Mouse (Mus musculus) heart, embryonic 10.5 days (tissue): Measurements from ENCODE around the gene Rnf151. TPM values are rescaled to one million over a fixed set of nuclear protein-coding genes. Genes with fewer than 3 reads are reported as not detected.

ENCODE experiments used
- DNase-seq: peaks from one replicate; pipeline ENCODE4 v3.0.0-alpha.2; 2017; ENCODE audit warnings: low spot score
- H3K27ac ChIP-seq: fragments of 300-500 bp; sonication (generic); 2 replicates; pipeline ENCODE4 v1.5.1; 2016; ENCODE audit warnings: mild to moderate bottlenecking
- H3K27me3 ChIP-seq: fragments of 300-500 bp; sonication (generic); 2 replicates; pipeline ENCODE4 v1.6.1; 2016; ENCODE audit warnings: mild to moderate bottlenecking; ENCODE audit not compliant: poor library complexity, insufficient read depth, severe bottlenecking
- H3K36me3 ChIP-seq: fragments of 300-500 bp; sonication (generic); 2 replicates; pipeline ENCODE4 v1.6.1; 2016; ENCODE audit warnings: mild to moderate bottlenecking, moderate library complexity
- H3K4me1 ChIP-seq: fragments of 300-500 bp; sonication (generic); 2 replicates; pipeline ENCODE4 v1.6.1; 2016; ENCODE audit warnings: mild to moderate bottlenecking
- H3K4me3 ChIP-seq: fragments of 300-500 bp; sonication (generic); 2 replicates; pipeline ENCODE4 v1.5.1; 2016; ENCODE audit warnings: mild to moderate bottlenecking, moderate library complexity
- H3K9me3 ChIP-seq: fragments of 300-500 bp; sonication (generic); 2 replicates; pipeline ENCODE4 v1.6.1; 2016; ENCODE audit warnings: mild to moderate bottlenecking, moderate library complexity
- WGBS: fragments of 180-500 bp; shearing (Covaris S2); methylation state at CpG from one replicate; pipeline ENCODE4 v1.1.7; 2016; 5-methylcytosine and 5-hydroxymethylcytosine counted together
- polyA plus RNA-seq: library from polyadenylated mRNA; unstranded; fragments of >200 nt; fragmentation: Nextera tagmentation; extraction: Ambion mirVana; gene quantifications from 2 replicates; pipeline ENCODE4 v1.2.1, GENCODE M21; 2016

Rnf151 gene
- polyA plus RNA-seq, 1 experiment from 2014 or later: 0.33 TPM

- peaks cover 13% of the 10 kb centered on the region for H3K4me1 ChIP-seq
- H3K4me3 ChIP-seq: no peak overlapping the region
Measured at GRCm38 (mm10) chr17:24708646-24709045, 9.2 kb downstream of the Rnf151 start.

GRCm38 (mm10) chr17:24707801-24708425 lies 9.9 kb downstream of the Rnf151 start:
- peaks cover 22% of the 10 kb centered on the region for H3K36me3 ChIP-seq
- H3K27me3 ChIP-seq: no peaks in the 10 kb centered on the region
- H3K9me3 ChIP-seq: no peaks in the 10 kb centered on the region
- peak overlapping the region; percentile 72 for H3K4me3 ChIP-seq
- no peak for DNase-seq
- WGBS: 8% methylated on average over 24 of the region's 24 CpGs
- H3K27ac ChIP-seq: peak overlapping the region; percentile 87
- H3K4me1 ChIP-seq: peaks cover 13% of the 10 kb centered on the region

More at GRCm38 (mm10) chr17:24708646-24709045, 9.2 kb downstream of the Rnf151 start:
- Histone ChIP-seq H3K27ac (no peak overlapping the region), H3K27me3 (no peaks in the 10 kb centered on the region), H3K9me3 (no peaks in the 10 kb centered on the region), H3K36me3 (peaks cover 19% of the 10 kb centered on the region)
- WGBS: 35% methylated on average over 2 of the region's 2 CpGs
- no peak for DNase-seq

- WGBS: 3% methylated on average over 32 of the region's 32 CpGs
- Histone ChIP-seq H3K4me3 (peak within 1 kb of the TSS; percentile 72), H3K4me1 (peaks cover 13% of the 10 kb centered on the region), H3K36me3 (peaks cover 29% of the 10 kb centered on the region), H3K27ac (peak within 1 kb of the TSS; percentile 87), H3K9me3 (no peaks in the 10 kb centered on the region), H3K27me3 (no peaks in the 10 kb centered on the region)
- DNase-seq: peak; percentile 95
Measured at GRCm38 (mm10) chr17:24706982-24707800, 10.7 kb downstream of the Rnf151 start, which contains the start of gene Tbl3. TSS of gene Tbl3 (minus strand) at chr17:24707660.

- peaks cover 43% of the 10 kb centered on the region for H3K36me3 ChIP-seq
- DNase-seq: no peak
- no peaks in the 10 kb centered on the region for H3K27me3 ChIP-seq
- H3K4me3 ChIP-seq: no peak overlapping the region; the same call in 1 of the 2 replicates
- WGBS: 93% methylated on average over 3 of the region's 3 CpGs
- H3K27ac ChIP-seq: no peak overlapping the region
- peaks cover 13% of the 10 kb centered on the region for H3K4me1 ChIP-seq
- H3K9me3 ChIP-seq: no peaks in the 10 kb centered on the region
Measured at GRCm38 (mm10) chr17:24705821-24706220, 12.0 kb downstream of the Rnf151 start.

DNA sequence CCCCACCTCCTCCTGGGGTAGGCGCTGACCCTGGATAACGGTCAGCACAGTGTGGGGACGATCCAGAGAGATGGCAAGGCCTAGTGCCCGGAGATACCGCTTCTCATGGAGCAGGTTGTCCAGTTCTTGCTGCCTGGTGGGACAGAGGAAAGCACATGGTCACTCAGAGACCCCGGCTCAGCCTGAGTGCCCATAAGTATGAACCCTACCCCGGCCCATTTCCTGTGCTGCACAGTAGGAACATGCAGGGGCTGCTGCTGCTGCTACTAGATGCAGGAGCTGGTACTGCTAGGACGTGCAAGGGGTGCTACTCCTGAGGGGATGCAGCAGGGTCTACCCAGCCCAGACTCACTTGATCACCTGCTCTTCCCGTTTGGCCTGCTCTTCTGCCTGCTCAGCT lies 16.6 kb downstream of the Rnf151 start:
- DNase-seq: no peak
- 87% methylated on average over 9 of the region's 9 CpGs for WGBS
- Histone ChIP-seq H3K9me3 (no peaks in the 10 kb centered on the region), H3K4me3 (no peak overlapping the region), H3K4me1 (peaks cover 16% of the 10 kb centered on the region), H3K27ac (no peak overlapping the region), H3K27me3 (0 out of 2 replicates have a peak, but pooled peaks cover 7% of the 10 kb centered on the region), H3K36me3 (peaks cover 58% of the 10 kb centered on the region)

DNA sequence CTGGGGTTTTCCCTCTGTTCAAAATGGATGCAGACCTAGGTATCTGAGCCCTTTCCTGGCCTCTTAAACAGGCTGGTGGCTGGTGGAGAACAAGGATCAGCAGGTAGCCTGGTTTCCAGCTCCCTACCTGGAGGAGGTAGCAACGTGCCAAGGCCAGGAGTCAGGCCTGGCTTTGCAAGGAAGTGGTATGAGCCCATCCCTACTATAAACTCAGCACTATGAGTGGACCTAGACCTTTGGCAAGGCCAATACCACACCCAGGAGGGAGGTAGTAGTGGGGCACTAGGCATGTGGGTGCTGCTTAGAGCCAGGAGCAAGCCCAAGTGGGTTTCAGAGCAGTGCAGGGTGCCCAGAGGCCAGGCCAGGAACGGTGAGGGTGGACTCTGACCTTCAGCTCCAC lies 18.4 kb downstream of the Rnf151 start:
- 89% methylated on average over 2 of the region's 2 CpGs for WGBS
- H3K27ac ChIP-seq: no peak overlapping the region
- H3K4me3 ChIP-seq: no peak overlapping the region
- H3K9me3 ChIP-seq: no peaks in the 10 kb centered on the region
- DNase-seq: no peak
- H3K36me3 ChIP-seq: peaks cover 47% of the 10 kb centered on the region
- H3K4me1 ChIP-seq: peaks cover 20% of the 10 kb centered on the region
- 0 out of 2 replicates have a peak, but pooled peaks cover 7% of the 10 kb centered on the region for H3K27me3 ChIP-seq

- Histone ChIP-seq H3K9me3 (no peaks in the 10 kb centered on the region), H3K27ac (no peak overlapping the region), H3K4me3 (no peak overlapping the region), H3K27me3 (0 out of 2 replicates have a peak, but pooled peaks cover 7% of the 10 kb centered on the region), H3K36me3 (peaks cover 45% of the 10 kb centered on the region), H3K4me1 (peaks cover 20% of the 10 kb centered on the region)
- 70% methylated on average over 9 of the region's 9 CpGs for WGBS
- DNase-seq: no peak
Measured at GRCm38 (mm10) chr17:24698715-24699114, 19.1 kb downstream of the Rnf151 start.

DNA sequence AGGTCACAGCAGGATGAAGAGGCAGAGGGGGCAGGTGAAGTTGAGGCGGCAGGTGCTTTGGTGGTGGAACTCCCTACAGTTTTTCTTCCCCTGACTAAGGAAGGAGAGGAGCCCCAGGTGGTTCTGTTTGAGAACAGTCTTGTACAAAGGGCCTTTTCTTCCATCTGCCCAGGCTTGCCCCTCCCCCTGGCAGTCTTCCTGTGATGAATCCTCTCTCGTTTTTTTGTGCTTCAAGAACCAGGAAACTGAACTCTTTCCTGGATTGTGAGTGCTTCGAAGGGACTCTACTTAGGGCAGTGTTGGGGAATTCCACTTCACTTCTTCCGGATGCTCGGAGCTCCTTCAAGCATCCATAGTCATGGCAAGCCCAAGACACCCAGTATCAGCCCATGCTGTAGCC lies 19.9 kb downstream of the Rnf151 start:
- H3K36me3 ChIP-seq: peaks cover 48% of the 10 kb centered on the region
- DNase-seq: no peak
- no peak overlapping the region for H3K4me3 ChIP-seq
- 26% methylated on average over 5 of the region's 5 CpGs for WGBS
- no peak overlapping the region for H3K27ac ChIP-seq
- H3K9me3 ChIP-seq: no peaks in the 10 kb centered on the region
- H3K4me1 ChIP-seq: peaks cover 20% of the 10 kb centered on the region
- H3K27me3 ChIP-seq: 0 out of 2 replicates have a peak, but pooled peaks cover 9% of the 10 kb centered on the region

GRCm38 (mm10) chr17:24696011-24696697 lies 21.7 kb downstream of the Rnf151 start, which contains the start of the genes Gfer and Noxo1:
TSS of gene Gfer (minus strand) at chr17:24696156.
TSS of gene Noxo1 (plus strand) at chr17:24696234.
- Histone ChIP-seq H3K4me3 (peak within 1 kb of the TSS; percentile 91), H3K9me3 (no peaks in the 10 kb centered on the region), H3K27ac (peak within 1 kb of the TSS; percentile 93), H3K27me3 (peaks cover 23% of the 10 kb centered on the region; the same call in 1 of the 2 replicates), H3K36me3 (peaks cover 42% of the 10 kb centered on the region), H3K4me1 (peaks cover 20% of the 10 kb centered on the region)
- WGBS: 1% methylated on average over 76 of the region's 76 CpGs
- DNase-seq: peak; percentile 91

DNA sequence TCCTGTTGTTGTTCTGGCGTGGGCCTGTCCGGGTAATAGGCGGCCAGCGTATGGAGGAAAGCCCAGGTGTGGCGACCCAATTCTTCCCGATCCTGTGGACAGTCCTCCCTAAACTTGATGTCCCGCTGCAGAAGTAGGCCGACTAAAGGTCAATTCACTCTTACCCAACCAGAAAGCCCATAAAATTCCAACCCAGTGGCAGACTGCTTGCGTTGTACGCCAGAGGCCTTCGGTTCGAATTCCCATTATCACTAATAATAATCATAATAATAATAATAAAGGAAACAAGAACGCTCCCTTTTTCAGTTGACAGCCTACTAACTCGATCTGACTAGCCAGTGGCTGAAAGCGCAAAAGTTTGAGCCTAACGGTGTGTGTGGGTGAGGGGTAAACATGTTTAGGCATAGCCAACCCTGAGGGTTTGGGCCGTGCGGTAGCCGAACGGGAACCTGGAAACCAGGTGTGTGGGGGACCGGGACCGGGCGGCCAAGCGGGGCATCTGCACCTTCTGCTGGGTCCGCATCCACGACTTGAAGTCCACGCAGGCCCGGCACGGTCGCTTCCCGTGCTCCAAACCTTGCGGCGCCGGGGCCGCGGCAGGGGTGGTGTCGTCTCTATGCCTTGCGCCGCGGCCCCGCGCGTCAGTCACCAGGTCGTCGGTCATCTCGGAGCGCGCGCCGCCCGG lies 22.4 kb downstream of the Rnf151 start:
- no peak for DNase-seq
- Histone ChIP-seq H3K27me3 (peaks cover 29% of the 10 kb centered on the region), H3K27ac (peak overlapping the region; percentile 93), H3K4me1 (peaks cover 20% of the 10 kb centered on the region), H3K4me3 (peak overlapping the region; percentile 91), H3K9me3 (no peaks in the 10 kb centered on the region), H3K36me3 (peaks cover 35% of the 10 kb centered on the region)
- 7% methylated on average over 44 of the region's 51 CpGs for WGBS

- Histone ChIP-seq H3K27me3 (peaks cover 53% of the 10 kb centered on the region), H3K27ac (no peak overlapping the region), H3K36me3 (peaks cover 23% of the 10 kb centered on the region), H3K4me3 (no peak overlapping the region), H3K9me3 (no peaks in the 10 kb centered on the region), H3K4me1 (peaks cover 34% of the 10 kb centered on the region)
- DNase-seq: no peak
- WGBS: 90% methylated on average over 5 of the region's 5 CpGs
Measured at GRCm38 (mm10) chr17:24692385-24692784, 25.5 kb downstream of the Rnf151 start.
